Mouse (Mus musculus): ENCODE results near the gene Gnptg.
"Not testable (repeated sequence)": the region's sequence is repeated elsewhere in the genome, so short reads cannot be mapped to it uniquely, and the experiment has no call there.

- TF ChIP-seq CTCF (IDR thresholded peaks at IDR 0.05; ENCODE audit: low read depth, low read length); POLR2A (IDR thresholded peaks at IDR 0.05; ENCODE audit: extremely low read depth, insufficient read depth, low read length): not testable (repeated sequence)
These were observed 17.4 kb downstream of the Gnptg start for GRCm38 (mm10) chr17:25222504-25222940.

All from liver, adult 2 months (tissue).